Mouse (Mus musculus) cortical plate, adult 2 months (tissue): Measurements from ENCODE around the gene Sbf2.

ENCODE experiments used
- CTCF ChIP-seq: fragments of 200-500 bp; IDR thresholded peaks from 2 replicates; pipeline ENCODE4 v1.5.1; 2011; ENCODE audit warnings: mild to moderate bottlenecking, control low read depth, low read length; ENCODE audit not compliant: insufficient read depth; ENCODE audit errors: extremely low read depth
- POLR2A ChIP-seq: fragments of 200-500 bp; IDR thresholded peaks from 2 replicates; pipeline ENCODE4 v1.6.1; 2011; ENCODE audit warnings: mild to moderate bottlenecking, low read length, control low read depth; ENCODE audit not compliant: insufficient read depth; ENCODE audit errors: extremely low read depth

GRCm38 (mm10) chr7:110281435-110282256, 333.1 kb downstream of the Sbf2 start:
- TF ChIP-seq CTCF (no peak), POLR2A (no peak)
